ENCODE assay signal across 7 mouse cellular contexts in genomic region chr1:153899731-153900380, GRCm38 (mm10). TPM values are rescaled to one million over a fixed set of nuclear protein-coding genes. Genes with fewer than 3 reads are reported as not detected.
DNase-seq lines count a peak whose midpoint lies in the region; ATAC-seq lines count a peak whose summit lies in the region.

Glul (plus strand) TSS chr1:153899944.
Teddm2 (minus strand) TSS chr1:153900228.

- WGBS in intestine, embryonic 16.5 days = under 1% methylated on average over 51 of the region's 51 CpGs
- WGBS in midbrain, embryonic 11.5 days = 0% methylated on average over 48 of the region's 51 CpGs

- intact Hi-C loops in left cerebral cortex, postnatal 36 days (cut with DNase I) = loop anchor here (1.0 to 5.0 kb wide), 2 partner anchors 132 to 827 kb away; no protein-coding TSS in a partner anchor

- peak; percentile 98 for DNase-seq in adrenal gland, adult 2 months
- DNase-seq in embryo, embryonic 11.5 days (ENCODE audit: low read depth, low spot score) = peak; percentile 94
- peak; percentile 88 to 95 for DNase-seq in gastrocnemius, postnatal 4 days (ENCODE audit: low spot score in 2 of 2)
- DNase-seq in left cerebral cortex, postnatal 36 days (ENCODE audit: low spot score in 2 of 2) = peak; percentile 91 to 94
- DNase-seq in midbrain, embryonic 11.5 days (ENCODE audit: low spot score, missing footprints) = peak; percentile 99
- DNase-seq in skeletal muscle tissue, adult 2 months (ENCODE audit: low read depth, low spot score) = peak; percentile 98

- ATAC-seq in intestine, embryonic 16.5 days = peak; percentile 99
- peak; percentile 97 for ATAC-seq in midbrain, embryonic 11.5 days (ENCODE audit: low FRiP score)

- H3K9ac ChIP-seq in intestine, embryonic 16.5 days (ENCODE audit: low read depth, low read length) = peak within 1 kb of the TSS; percentile 89
- H3K9ac ChIP-seq in midbrain, embryonic 11.5 days (ENCODE audit: low read length) = peak within 1 kb of the TSS; percentile 93

- no peaks in the 10 kb centered on the region for H3K36me3 ChIP-seq in intestine, embryonic 16.5 days (ENCODE audit: control insufficient read depth, insufficient read depth, low read length)
- H3K36me3 ChIP-seq in midbrain, embryonic 11.5 days (ENCODE audit: control insufficient read depth, insufficient read depth, low read length) = peaks cover 15% of the 10 kb centered on the region

- peak within 1 kb of the TSS; percentile 82 for H3K4me3 ChIP-seq in intestine, embryonic 16.5 days (ENCODE audit: low read length)
- peak within 1 kb of the TSS; percentile 82 for H3K4me3 ChIP-seq in midbrain, embryonic 11.5 days (ENCODE audit: low read depth, low read length)

- H3K27ac ChIP-seq in intestine, embryonic 16.5 days (ENCODE audit: low read length) = peak within 1 kb of the TSS; percentile 96
- peak within 1 kb of the TSS; percentile 97 for H3K27ac ChIP-seq in midbrain, embryonic 11.5 days (ENCODE audit: low read depth, low read length)

- H3K27me3 ChIP-seq in intestine, embryonic 16.5 days (replicated peaks; ENCODE audit: control insufficient read depth, insufficient read depth, low read length) = no peaks in the 10 kb centered on the region
- H3K27me3 ChIP-seq in midbrain, embryonic 11.5 days (ENCODE audit: control insufficient read depth, insufficient read depth, low read length) = no peaks in the 10 kb centered on the region

- no peaks in the 10 kb centered on the region for H3K9me3 ChIP-seq in intestine, embryonic 16.5 days (ENCODE audit: control insufficient read depth, low read length)
- no peaks in the 10 kb centered on the region for H3K9me3 ChIP-seq in midbrain, embryonic 11.5 days (ENCODE audit: control insufficient read depth, low read length)

- H3K4me1 ChIP-seq in intestine, embryonic 16.5 days (ENCODE audit: control insufficient read depth, insufficient read depth, low read length) = peaks cover 9% of the 10 kb centered on the region; the same call in 1 of the 2 replicates
- peaks cover 19% of the 10 kb centered on the region for H3K4me1 ChIP-seq in midbrain, embryonic 11.5 days (ENCODE audit: control insufficient read depth, insufficient read depth, low read length)

- H3K4me2 ChIP-seq in intestine, embryonic 16.5 days (ENCODE audit: low read depth, low read length) = peak within 1 kb of the TSS; percentile 86
- peak within 1 kb of the TSS; percentile 84 for H3K4me2 ChIP-seq in midbrain, embryonic 11.5 days

RNA-seq across cellular contexts. Expression of gene Glul, which starts in this region (rescaled TPM):
- 1,000 to 10,000 TPM; 1,004 to 1,607 TPM for total RNA-seq in adrenal gland, adult 2 months (2021)
- polyA plus RNA-seq in adrenal gland, adult 2 months (2012; rRNA removed) = 279 and 350 TPM in 2 replicates
- total RNA-seq in gastrocnemius, postnatal 4 days (2021) = 100 to 1,000 TPM; 114 to 130 TPM
- polyA plus RNA-seq in intestine, embryonic 16.5 days (2015; fragmentation: Nextera tagmentation; extraction: Ambion mirVana) = 61.0 and 66.0 TPM in 2 replicates
- total RNA-seq in left cerebral cortex, postnatal 36 days (2021) = 1,000 to 10,000 TPM; 1,847 to 2,050 TPM
- polyA plus RNA-seq in midbrain, embryonic 11.5 days (2014; fragmentation: Nextera tagmentation; extraction: Ambion mirVana) = 121 and 130 TPM in 2 replicates

RNA-seq across cellular contexts. Expression of gene Teddm2, which starts in this region (rescaled TPM):
- total RNA-seq in adrenal gland, adult 2 months (2021) = under 1 TPM; 0.29 to 0.52 TPM
- polyA plus RNA-seq in adrenal gland, adult 2 months (2012; rRNA removed) = 0.19 and 0.24 TPM in 2 replicates
- total RNA-seq in gastrocnemius, postnatal 4 days (2021) = under 1 TPM; 0.65 to 0.88 TPM
- polyA plus RNA-seq in intestine, embryonic 16.5 days (2015; fragmentation: Nextera tagmentation; extraction: Ambion mirVana) = 0.18 and 0.21 TPM in 2 replicates
- 1 to 10 TPM; 3.6 to 3.9 TPM for total RNA-seq in left cerebral cortex, postnatal 36 days (2021)
- polyA plus RNA-seq in midbrain, embryonic 11.5 days (2014; fragmentation: Nextera tagmentation; extraction: Ambion mirVana) = 0.43 and 0.48 TPM in 2 replicates

Comparison
In these comparisons a context has a peak if more than half of its experiments do, and no peak if none do; other contexts are left out.
1. Peak in every context shown above with its lines: DNase-seq, ATAC-seq, H3K4me3 ChIP-seq and H3K27ac ChIP-seq.
2. RNA of gene Glul (total RNA-seq): 1,847 to 2,050 TPM in left cerebral cortex, postnatal 36 days and 1,004 to 1,607 TPM in adrenal gland, adult 2 months; 114 to 130 TPM in gastrocnemius, postnatal 4 days; every median in the first group is over 4 times any median in the second.